Mouse (Mus musculus) midbrain, embryonic 11.5 days (tissue): ENCODE measurements around the gene Adora2a. TPM values are rescaled to one million over a fixed set of nuclear protein-coding genes. Genes with fewer than 3 reads are reported as not detected.

ENCODE experiments used
- ATAC-seq: fragments of 200-750 bp; cut with Nextera tagmentation; 2 replicates; pipeline ENCODE4 v1.8.0; 2017; ENCODE audit warnings: moderate TSS enrichment, moderate library complexity; ENCODE audit not compliant: low FRiP score
- DNase-seq: peaks from one replicate; pipeline ENCODE4 v3.0.0; 2015; ENCODE audit warnings: low spot score; ENCODE audit errors: missing footprints
- H3K27ac ChIP-seq: fragments of 300-500 bp; sonication (generic); 2 replicates; pipeline ENCODE4 v1.5.1; 2014; ENCODE audit warnings: low read depth, low read length
- H3K27me3 ChIP-seq: fragments of 300-500 bp; sonication (generic); 2 replicates; pipeline ENCODE4 v1.6.1; 2014; ENCODE audit warnings: mild to moderate bottlenecking, low read length, moderate library complexity, mixed read lengths; ENCODE audit not compliant: control insufficient read depth, insufficient read depth
- H3K36me3 ChIP-seq: fragments of 300-500 bp; sonication (generic); 2 replicates; pipeline ENCODE4 v1.6.1; 2014; ENCODE audit warnings: mild to moderate bottlenecking, low read length, moderate library complexity, mixed read lengths; ENCODE audit not compliant: control insufficient read depth, insufficient read depth
- H3K4me1 ChIP-seq: fragments of 300-500 bp; sonication (generic); 2 replicates; pipeline ENCODE4 v1.6.1; 2014; ENCODE audit warnings: low read length; ENCODE audit not compliant: control insufficient read depth, insufficient read depth
- H3K4me2 ChIP-seq: fragments of 300-500 bp; sonication (generic); 2 replicates; pipeline ENCODE4 v1.6.1; 2014; ENCODE audit warnings: mild to moderate bottlenecking, moderate library complexity
- H3K4me3 ChIP-seq: fragments of 300-500 bp; sonication (generic); 2 replicates; pipeline ENCODE4 v1.5.1; 2014; ENCODE audit warnings: low read depth, low read length
- H3K9ac ChIP-seq: fragments of 300-500 bp; sonication (generic); 2 replicates; pipeline ENCODE4 v1.6.1; 2014; ENCODE audit warnings: low read length
- H3K9me3 ChIP-seq: fragments of 300-500 bp; sonication (generic); 2 replicates; pipeline ENCODE4 v1.6.1; 2016; ENCODE audit warnings: low read length; ENCODE audit not compliant: control insufficient read depth
- WGBS: fragments of 180-500 bp; shearing (Covaris S2); extraction: QIAGEN DNeasy Blood & Tissue Kit; methylation state at CpG from one replicate; pipeline ENCODE4 v1.1.7; 2014; 5-methylcytosine and 5-hydroxymethylcytosine counted together
- polyA plus RNA-seq: library from polyadenylated mRNA; unstranded; fragments of >200 nt; fragmentation: Nextera tagmentation; extraction: Ambion mirVana; gene quantifications from 2 replicates; pipeline ENCODE4 v1.2.1, GENCODE M21; 2014

Gene Adora2a
- polyA plus RNA-seq, 1 experiment from 2014 or later = 2.8 TPM

DNA sequence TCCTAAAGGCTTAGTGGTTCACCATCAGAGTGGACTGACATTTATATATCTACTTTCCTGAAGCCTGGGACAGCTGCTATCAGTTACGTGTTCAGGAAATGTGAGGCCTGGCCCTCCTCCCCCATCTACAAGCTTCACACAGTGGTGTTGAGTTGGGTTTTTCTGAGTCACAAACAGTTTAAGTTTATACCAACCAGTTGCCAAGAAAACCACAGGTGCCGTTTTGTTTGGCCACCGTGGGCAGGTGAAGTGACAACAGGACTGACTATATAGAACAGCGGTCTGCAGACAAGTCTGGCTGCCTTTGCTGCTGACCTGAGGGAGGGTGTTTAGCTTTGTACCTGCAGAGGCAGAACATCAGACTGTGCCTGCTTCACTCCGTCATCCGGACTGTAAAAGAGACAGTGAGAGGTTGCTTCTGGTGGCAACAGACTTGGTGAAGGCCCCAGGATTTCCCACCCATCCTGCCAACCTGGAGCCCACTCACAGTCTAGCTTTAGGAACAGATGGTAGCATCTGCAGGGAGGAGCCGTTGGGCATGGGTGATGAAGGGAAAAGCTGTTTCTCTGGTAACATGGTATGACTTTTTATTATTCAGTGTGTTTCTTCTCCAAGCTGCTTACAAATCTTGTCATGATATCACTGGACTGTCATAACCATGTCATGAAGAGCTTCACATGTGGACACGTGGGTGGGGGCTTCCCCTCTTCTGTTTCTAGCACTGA is 13.2 kb upstream of the Adora2a start:
- Histone ChIP-seq H3K9me3 (no peaks in the 10 kb centered on the region), H3K4me1 (no peaks in the 10 kb centered on the region), H3K9ac (no peak overlapping the region), H3K27me3 (no peaks in the 10 kb centered on the region), H3K36me3 (peaks cover 8% of the 10 kb centered on the region; the same call in 1 of the 2 replicates), H3K27ac (no peak overlapping the region), H3K4me2 (no peak overlapping the region), H3K4me3 (no peak overlapping the region)
- no peak for ATAC-seq
- WGBS = 88% methylated on average over 8 of the region's 8 CpGs
- DNase-seq = no peak

- Histone ChIP-seq H3K4me3 (no peak overlapping the region), H3K9ac (no peak overlapping the region), H3K36me3 (peaks cover 8% of the 10 kb centered on the region; the same call in 1 of the 2 replicates), H3K4me1 (no peaks in the 10 kb centered on the region), H3K27me3 (no peaks in the 10 kb centered on the region), H3K4me2 (no peak overlapping the region), H3K9me3 (no peaks in the 10 kb centered on the region), H3K27ac (no peak overlapping the region)
- ATAC-seq (no peak), DNase-seq (no peak)
- WGBS = 87% methylated on average over 5 of the region's 5 CpGs
Measured at GRCm38 (mm10) chr10:75304049-75304405, 12.7 kb upstream of the Adora2a start.

DNA sequence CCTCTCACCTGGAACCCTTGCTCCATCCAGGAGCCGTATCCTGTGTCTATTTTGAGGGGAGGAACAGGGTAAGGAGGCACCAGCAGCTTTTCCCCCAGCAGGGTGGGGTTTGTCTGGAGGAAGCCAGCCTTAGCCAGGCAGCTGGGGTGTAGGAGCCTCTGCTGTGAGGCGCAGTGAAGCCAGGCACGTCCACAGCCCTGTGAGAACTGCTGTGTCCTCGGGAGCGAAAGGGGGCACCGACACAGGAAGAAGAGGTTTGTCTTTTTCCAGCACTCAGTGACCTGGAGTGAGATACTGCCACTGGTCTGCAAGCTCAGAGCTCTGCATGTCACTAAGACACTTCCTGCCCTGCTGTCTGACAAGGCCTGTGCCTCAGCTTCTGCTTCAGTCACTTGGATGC is 12.3 kb upstream of the Adora2a start:
- WGBS = 83% methylated on average over 6 of the region's 6 CpGs
- Histone ChIP-seq H3K36me3 (peaks cover 8% of the 10 kb centered on the region; the same call in 1 of the 2 replicates), H3K9me3 (no peaks in the 10 kb centered on the region), H3K4me2 (no peak overlapping the region), H3K4me1 (no peaks in the 10 kb centered on the region), H3K27me3 (no peaks in the 10 kb centered on the region), H3K9ac (no peak overlapping the region), H3K4me3 (no peak overlapping the region), H3K27ac (no peak overlapping the region)
- DNase-seq = no peak
- ATAC-seq = no peak

DNA sequence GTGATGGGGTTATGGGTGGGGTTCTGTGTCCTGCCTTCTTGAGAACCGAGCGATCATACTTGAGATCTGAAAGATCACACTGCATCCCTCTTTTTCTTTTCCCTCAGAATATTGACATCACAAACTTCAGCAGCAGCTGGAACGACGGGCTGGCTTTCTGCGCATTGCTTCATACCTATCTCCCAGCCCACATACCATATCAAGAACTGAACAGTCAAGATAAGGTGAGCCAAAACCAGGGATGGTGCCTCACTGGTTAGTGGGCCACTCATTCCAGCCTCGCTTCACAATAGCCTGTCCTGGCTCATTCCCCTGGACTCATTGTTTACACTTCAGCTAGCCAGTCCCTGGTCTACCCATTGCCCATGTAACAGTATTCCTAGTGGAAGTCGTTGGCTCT is 9.5 kb upstream of the Adora2a start:
- no peaks in the 10 kb centered on the region for H3K4me1 ChIP-seq
- no peak overlapping the region for H3K9ac ChIP-seq
- H3K36me3 ChIP-seq = peaks cover 11% of the 10 kb centered on the region; the same call in 1 of the 2 replicates
- H3K9me3 ChIP-seq = no peaks in the 10 kb centered on the region
- H3K27me3 ChIP-seq = no peaks in the 10 kb centered on the region
- DNase-seq = no peak
- H3K4me3 ChIP-seq = no peak overlapping the region
- ATAC-seq = no peak
- 88% methylated on average over 7 of the region's 7 CpGs for WGBS
- H3K4me2 ChIP-seq = no peak overlapping the region
- no peak overlapping the region for H3K27ac ChIP-seq

DNA sequence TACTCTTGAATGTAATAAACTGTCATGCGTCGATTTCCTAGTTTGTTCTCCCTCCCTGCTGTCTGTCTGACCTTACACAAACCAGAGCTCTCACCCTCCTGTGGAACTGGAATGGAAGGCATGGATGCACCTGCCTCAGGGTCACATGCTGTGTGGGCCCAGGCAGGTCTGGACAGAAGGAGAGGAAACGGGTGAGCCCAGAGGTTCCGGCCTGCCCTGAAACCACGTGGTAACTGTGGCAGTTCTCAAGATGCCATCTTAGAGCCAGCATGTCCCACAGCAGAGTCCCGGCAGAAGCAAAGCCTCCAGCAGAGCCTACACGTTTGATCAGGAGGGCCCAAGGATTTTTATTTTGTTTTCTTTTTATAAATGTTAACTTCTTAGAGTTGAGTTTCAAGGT is 4.3 kb upstream of the Adora2a start:
- 80% methylated on average over 7 of the region's 7 CpGs for WGBS
- no peak overlapping the region for H3K9ac ChIP-seq
- H3K4me1 ChIP-seq = peaks cover 3% of the 10 kb centered on the region
- peaks cover 12% of the 10 kb centered on the region for H3K27me3 ChIP-seq
- ATAC-seq = no peak
- no peak overlapping the region for H3K4me2 ChIP-seq
- H3K36me3 ChIP-seq = peaks cover 11% of the 10 kb centered on the region; the same call in 1 of the 2 replicates
- DNase-seq = no peak
- H3K4me3 ChIP-seq = no peak overlapping the region
- H3K9me3 ChIP-seq = no peaks in the 10 kb centered on the region
- no peak overlapping the region for H3K27ac ChIP-seq

GRCm38 (mm10) chr10:75314190-75314980 is 2.3 kb upstream of the Adora2a start:
- H3K9me3 ChIP-seq = no peaks in the 10 kb centered on the region
- H3K27ac ChIP-seq = no peak overlapping the region
- H3K27me3 ChIP-seq = peaks cover 28% of the 10 kb centered on the region
- ATAC-seq (no peak), DNase-seq (no peak)
- no peak overlapping the region for H3K9ac ChIP-seq
- peaks cover 3% of the 10 kb centered on the region for H3K4me1 ChIP-seq
- peaks cover 3% of the 10 kb centered on the region; the same call in 1 of the 2 replicates for H3K36me3 ChIP-seq
- H3K4me3 ChIP-seq = no peak overlapping the region
- H3K4me2 ChIP-seq = no peak overlapping the region
- WGBS = 73% methylated on average over 6 of the region's 6 CpGs

DNA sequence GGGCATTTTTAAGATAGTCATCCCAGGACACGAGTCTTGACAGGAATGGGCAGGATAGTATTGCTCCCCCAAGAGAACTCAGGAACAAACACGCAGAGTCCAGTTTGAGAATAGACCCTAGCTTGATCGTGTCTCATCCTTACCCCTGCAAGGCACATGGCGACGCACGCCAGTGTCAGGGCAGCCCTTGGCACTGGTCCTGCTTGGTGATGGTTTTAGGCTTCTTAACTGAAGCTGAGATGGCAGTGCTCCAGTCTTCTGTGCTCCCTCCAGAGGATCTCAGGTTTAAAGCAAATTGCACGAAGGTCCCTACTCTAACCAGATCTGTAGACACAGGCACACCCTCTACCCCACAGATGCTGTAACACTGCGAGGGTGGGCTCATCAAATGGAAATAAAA is 921 bp upstream of the Adora2a start:
- Histone ChIP-seq H3K4me3 (no peak overlapping the region), H3K4me2 (no peak overlapping the region), H3K27ac (no peak overlapping the region), H3K27me3 (peaks cover 28% of the 10 kb centered on the region), H3K4me1 (peaks cover 3% of the 10 kb centered on the region), H3K9ac (no peak overlapping the region), H3K36me3 (no peaks in the 10 kb centered on the region; the same call in 1 of the 2 replicates), H3K9me3 (no peaks in the 10 kb centered on the region)
- DNase-seq (no peak), ATAC-seq (no peak)
- WGBS = 83% methylated on average over 8 of the region's 8 CpGs

DNA sequence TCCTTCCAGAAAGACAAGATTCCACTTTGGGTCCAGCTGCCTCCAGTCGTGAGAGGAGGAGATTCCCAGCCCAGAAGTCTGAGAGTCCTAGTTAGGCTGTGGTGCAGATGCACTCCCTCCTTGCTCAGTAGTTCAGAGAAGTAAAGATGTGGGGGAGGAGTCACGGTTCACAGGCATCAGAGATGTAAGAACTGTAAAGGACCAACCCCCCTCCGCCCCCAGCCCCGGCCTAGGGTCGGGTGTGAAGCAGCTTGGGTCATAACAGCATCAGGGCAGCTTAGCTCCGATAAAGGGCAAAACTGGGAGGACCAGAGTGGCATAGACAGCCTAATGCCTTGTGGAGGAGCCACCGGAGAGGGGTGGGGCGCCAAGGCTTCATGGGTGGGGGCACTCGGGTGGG is 205 bp upstream of the Adora2a start:
- ATAC-seq (peak; percentile 69), DNase-seq (peak; percentile 89)
- peak overlapping the region; percentile 51 for H3K4me2 ChIP-seq
- H3K27me3 ChIP-seq = peaks cover 28% of the 10 kb centered on the region
- H3K9ac ChIP-seq = peak overlapping the region; percentile 45
- H3K27ac ChIP-seq = no peak overlapping the region
- H3K4me3 ChIP-seq = peak overlapping the region; percentile 35
- H3K4me1 ChIP-seq = peaks cover 3% of the 10 kb centered on the region
- H3K36me3 ChIP-seq = no peaks in the 10 kb centered on the region; the same call in 1 of the 2 replicates
- H3K9me3 ChIP-seq = no peaks in the 10 kb centered on the region
- WGBS = 11% methylated on average over 9 of the region's 9 CpGs
